Mouse (Mus musculus) 416B (cell line): ENCODE measurements around the gene Camta1.

ENCODE experiments used
- DNase-seq: peaks from one replicate; pipeline ENCODE4 v3.0.0; 2011; ENCODE audit warnings: low read depth

Gene Camta1

DNA sequence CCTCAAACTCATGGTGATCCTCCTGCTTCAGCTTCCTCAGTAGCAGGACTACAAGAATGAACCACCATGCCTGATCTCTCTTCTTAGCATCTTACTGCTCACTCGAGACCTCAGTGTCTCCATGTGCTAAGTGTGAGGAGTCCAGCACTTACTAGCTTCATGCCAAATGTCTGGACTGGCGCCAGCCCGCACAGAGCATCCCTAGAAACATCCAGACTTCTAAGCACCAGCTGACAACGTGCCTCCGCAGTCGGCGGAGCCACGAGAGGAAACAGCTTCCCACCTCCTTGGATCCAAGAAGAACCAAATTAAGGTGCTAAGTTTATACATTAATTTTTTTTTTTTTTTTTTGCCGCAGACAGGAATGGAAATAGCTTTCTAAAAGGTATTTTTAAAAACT is 661.4 kb downstream of the Camta1 start:
- no peak for DNase-seq

DNA sequence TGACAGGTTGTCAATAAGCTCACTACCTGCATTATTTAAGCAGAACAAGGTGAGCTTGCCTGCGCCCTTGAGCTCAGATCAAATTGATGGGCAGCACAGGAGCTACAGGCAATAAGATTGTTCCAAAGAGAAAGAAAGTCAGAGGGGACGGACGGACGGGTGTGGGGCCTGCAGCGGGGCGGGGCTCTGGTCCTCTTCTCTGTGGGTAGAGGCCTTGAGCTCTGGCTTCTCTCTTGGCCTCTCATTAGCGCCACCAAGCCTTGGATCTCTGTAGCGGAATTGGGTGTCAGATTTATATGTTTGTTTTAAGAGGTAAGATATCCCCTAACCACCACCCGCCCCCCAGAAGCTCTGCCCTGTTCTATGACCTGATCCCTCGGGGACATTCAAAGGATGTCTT is 666.5 kb downstream of the Camta1 start:
- DNase-seq: no peak

DNA sequence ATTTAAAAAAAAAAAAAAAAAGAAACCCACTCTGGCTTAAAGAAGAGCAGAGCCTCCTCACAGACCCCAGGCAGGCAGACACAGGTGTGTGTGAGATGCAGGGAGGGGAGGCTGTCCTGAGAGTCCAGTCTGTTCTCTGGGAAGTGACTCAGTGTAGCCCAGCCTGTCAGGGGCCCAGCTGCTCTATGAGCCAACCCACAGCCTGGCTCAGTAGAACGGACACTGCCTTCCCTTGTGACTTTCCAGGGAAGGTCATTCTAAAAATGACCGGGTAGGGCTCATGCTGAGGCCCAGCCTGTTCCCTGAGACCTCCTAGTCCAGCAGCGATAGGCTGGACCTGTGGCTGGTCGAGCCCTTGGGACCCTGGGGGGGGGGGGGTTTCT is 667.0 kb downstream of the Camta1 start:
- DNase-seq: no peak

DNA sequence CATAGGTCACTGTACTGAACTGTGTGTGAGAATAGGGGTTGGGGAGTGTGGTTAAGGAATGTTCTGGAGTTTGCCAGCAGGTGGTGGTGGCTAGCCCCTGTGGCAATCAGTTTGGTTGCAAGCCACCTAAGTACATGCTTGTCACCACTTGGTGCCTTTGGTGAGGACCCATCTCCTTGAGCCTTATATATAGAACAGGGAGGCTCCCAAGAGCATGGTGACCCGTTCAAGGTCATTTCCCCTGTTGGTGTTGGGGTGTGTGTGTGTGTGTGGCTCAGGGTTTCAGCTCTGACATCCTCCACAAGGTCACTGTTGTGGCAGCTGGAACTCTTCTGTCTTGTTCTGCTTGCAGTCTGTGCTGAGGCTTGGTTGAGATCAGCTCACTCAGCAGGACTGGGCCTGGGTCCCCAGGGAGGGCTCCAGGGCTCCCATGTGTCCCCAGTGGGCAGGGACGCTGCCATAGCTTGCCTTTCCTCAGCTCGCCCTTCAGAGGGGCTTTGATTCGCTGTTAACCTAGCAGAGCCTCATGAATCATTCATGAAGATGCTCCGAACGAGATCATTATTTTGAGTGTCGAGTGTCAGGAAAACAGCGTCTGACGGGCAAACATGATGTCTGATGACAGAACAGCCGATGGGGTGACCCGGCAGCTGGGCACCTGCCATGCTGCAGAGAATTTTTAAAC is 667.5 kb downstream of the Camta1 start:
- no peak for DNase-seq

DNA sequence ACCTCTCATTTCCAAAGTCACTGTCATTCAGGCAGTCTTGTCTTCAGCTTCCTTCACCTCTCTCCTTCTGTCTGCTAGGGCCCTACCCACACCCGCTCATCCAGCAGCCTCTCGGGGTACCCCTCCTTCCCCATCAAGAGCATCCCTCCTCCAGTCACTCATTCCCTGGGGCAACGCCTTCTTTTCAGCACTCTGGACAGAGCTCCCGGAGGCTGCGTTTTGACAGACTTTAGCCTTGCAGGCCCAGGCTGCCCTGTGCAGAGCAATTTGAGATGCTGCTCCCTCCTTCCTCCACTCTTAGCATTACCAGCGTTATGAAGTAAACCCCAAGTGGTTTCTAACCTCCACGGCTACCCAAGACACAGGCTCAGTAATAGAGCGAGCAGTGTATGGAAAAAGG is 675.2 kb downstream of the Camta1 start:
- DNase-seq: peak; percentile 3

DNA sequence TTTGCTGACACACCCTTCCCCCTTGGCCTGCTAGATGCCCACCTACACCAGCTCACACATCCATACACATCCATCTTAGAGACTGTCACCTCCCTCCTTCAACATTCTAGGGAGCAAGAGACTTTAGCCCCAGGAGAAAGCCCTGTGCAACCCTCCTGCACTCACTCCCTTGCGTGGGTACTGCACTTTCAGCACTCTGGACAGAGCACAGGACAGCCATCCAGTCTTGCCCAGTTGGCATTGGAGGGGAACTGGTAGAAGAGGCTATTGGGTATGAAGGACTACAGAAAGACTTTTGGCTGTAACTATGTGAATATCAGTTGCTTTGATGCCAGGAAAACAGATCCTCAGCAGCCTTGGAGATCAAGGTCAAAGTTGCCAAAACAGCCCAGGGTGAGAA is 675.9 kb downstream of the Camta1 start:
- no peak for DNase-seq

DNA sequence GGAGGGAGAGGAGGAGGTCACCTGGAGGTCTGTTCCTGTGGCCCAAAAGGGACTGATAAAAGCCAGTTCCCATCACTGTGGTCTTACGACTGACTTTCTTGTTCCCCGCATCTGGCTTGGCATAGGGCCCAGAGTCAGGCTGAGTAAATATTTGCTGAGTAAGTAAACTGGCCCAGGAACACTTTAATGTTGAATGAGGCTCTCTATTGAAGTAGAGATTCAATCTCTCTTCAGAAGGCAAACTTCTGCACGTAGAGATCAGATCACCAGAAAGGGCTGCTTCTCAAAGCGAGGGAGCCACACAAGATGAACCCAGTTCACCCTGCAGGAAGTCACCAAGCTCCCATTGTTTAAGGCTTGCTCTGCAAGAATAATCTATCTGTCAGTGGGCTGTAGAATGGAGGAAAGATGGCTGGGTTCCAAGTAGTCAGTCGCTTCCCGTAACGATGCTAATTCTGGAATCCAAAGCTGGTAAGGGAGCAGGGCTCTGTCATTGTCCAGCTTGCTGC is 681.2 kb downstream of the Camta1 start:
- DNase-seq: no peak

DNA sequence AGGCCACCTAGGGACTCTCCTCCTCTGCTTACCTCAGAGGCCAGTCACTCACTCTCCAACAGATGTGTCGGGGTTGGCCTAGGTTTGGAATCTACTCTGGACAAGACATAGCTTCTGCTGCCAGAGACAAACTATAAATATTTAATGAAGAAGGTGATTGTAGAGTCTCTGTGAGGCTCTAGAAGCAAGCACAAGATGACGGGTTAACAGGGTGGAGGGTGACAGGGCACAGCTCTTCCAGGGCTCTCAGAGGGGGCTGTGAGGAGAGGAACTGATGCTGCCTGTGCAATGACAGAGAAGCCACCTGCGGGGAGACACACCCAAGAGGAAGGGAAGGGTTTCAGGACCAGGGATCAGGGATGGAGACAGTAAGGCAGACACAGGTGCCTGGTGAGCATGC is 682.0 kb downstream of the Camta1 start:
- no peak for DNase-seq

DNA sequence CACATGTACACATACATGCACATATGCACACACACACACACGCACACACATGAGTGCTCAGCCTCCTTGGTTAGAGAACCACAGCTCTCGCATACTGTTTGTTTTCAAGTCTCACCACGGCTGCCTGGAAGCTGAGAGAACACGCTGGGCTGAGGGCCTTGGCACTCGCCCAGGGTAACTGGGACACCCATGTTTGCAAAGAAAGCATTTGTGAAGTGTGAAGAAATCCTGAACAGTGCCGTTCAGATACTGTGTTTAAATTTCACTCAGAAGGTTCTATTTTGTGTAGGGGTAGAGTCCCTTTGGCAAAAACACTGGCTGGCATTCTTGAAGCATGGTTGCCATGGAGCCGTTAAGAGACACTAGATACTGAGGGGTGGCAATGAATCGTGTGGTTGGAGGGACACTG is 682.7 kb downstream of the Camta1 start:
- no peak for DNase-seq

DNA sequence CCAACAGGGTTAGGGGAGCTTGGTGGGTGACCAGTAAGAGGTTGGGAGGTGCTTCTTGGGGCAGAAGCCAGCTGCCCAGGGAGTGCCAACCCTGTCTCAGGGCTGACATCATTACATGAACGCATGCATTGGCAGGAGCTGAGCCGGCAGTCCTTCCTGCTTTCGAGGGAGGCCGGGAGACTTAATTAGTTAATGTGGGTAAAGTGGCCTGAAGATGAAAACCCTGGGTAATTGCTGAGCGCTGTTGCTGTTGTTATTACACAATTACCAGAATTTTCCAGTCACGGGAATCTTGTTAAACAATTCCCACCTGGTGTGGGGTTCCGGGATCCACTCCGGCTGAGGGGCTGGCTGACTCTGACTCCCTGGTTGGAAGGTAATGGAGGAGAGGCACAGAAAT is 689.1 kb downstream of the Camta1 start:
- DNase-seq: no peak

DNA sequence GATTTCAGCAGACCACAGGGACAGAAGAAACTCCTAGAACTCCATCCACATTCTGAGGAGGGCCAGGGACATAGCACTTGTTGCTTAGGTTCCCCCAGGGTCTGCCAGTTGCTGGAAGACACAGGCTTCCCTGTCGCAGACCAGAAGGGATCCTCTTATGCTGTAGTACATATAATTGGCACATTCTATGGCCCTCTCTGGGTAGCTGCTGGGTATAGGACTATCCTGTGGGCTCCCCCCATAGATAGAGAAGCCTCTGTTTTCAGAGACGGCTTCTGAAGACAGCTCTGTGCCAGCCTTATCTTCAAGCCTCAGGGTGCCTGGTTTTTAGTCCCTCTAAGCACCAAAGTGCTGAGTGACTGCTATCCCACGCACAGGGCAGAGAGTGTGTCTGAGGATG is 690.6 kb downstream of the Camta1 start:
- DNase-seq: no peak

DNA sequence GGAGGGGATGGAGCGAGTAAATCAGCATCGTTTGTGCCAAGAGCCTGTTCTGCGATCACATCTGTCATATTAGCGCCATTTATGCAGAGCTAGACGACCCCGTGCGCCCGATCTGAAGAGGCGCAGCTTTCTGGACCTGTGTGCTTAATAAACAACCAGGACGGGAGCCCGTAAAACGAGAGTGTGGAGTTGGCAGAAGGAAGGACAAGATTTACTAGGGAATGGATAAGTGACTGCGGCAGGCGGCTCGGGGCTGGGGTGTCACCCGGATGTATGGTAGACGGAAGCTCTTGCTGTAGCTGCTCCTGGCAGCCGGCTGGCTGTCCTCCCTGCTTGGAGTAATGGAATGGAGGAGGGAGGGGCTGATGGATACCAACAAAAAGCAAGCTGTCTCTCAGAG is 691.0 kb downstream of the Camta1 start:
- DNase-seq: no peak

DNA sequence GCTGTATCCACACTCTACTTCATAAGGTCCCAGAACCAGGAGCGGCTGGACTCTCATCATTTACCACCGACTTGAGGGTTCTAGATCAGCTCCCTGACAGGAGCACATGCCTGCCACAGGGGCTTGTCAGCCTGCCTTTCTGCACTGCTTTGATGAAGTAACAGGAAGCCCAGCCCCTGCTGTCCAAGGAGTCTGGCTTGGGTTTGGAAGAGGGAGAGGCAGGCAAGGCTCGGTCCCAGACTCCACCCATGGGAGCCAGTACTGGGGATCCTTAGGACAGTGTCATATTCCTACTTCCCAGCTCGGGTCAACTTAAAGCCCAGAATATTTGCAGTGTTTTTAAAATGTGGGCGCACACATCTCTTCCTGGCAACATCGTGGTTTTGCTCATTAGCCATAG is 694.7 kb downstream of the Camta1 start:
- no peak for DNase-seq

DNA sequence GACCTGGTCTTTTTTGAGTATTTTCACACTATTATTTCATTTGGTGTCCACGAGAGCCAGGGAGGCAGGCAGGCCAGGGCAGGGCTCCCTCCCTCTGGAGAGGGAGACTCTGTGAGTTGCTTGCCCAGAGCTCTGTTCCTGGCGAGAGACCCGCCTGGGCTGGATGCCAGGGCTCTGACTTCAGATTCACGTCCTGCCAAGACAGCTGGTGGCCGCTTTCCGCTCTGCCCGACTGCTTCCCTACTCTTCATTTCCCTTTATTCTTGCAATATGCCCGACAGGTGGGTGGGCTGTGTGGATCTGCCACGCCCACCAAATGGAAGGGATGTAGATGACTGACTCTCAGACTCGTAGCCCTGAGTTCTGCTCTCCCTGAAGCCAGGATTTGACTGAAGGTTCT is 696.1 kb downstream of the Camta1 start:
- DNase-seq: no peak

DNA sequence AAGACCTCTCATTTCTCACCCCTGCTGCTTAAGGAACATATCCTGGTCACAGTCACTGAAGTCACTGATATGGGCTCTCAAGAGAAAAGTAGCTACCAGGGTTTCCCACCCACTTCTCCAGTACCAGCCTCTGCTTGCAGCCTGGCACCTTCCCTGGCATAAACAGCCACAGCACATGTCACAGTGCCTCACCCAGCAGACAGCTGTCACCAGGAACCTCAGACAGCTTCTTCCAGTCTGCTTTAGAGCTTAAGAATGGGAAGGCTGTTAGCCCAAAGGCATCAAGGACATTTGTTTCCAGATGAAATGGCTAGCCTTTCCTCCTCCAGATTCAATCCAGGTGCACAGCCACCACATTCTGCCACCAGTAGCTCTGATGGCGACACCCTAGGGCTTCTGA is 697.4 kb downstream of the Camta1 start:
- no peak for DNase-seq

DNA sequence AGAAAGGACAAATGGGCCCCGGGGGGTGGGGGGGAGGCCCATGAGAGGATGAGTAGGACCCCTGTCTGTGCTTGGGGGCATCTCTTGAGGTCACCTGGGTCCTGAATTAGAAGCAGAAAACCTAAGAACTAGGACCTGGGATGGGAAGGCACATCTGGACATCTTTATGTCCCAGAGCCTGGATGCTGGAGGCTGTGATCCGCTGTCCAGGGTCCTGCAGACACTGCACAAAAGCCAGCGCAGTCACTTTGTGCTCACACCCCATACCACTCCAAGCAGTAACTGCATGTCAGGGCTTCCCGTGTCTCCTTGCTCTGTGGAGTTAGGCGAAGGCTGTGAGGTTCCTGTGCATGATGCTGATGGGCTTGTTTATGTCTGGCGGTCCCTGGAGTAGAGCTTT is 699.8 kb downstream of the Camta1 start:
- no peak for DNase-seq

DNA sequence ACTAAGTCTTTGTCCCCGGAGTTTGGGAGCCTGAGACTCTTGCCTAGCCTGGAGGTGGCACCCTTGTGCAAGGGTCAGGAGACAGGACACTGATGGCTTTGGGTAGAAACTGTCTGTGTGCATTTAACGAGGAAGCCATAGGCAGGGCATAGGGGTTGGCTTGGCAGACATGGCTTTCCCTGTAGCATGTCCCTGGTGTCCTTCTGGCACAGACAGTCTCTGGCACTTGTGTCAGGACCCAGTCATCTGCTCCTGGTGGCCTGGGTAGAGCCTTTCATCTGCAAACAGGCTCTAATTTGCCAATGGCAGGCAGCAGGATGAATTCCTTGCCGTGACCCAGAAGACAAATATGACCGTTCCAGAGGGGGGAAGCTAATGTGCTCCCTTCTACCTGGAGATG is 700.7 kb downstream of the Camta1 start:
- DNase-seq: no peak

DNA sequence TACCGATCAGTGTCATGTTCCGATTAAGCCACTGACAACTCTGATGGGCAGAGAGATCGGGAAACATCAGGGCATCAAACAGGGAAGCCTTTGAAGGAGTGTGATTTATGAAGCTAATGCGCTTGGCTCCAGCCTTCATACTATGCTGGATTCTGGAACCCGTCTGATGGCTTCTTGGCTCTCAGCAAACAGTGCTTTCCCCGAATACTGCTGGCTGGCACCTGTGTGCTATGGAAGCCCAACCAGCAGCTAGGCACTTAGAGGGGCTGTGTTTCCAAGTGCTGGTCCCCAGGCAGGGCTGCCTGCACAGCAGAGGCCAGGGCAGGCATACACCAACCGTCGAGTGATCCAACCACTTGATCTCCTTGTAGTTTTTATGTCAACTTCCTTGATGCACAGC is 701.2 kb downstream of the Camta1 start:
- DNase-seq: no peak

DNA sequence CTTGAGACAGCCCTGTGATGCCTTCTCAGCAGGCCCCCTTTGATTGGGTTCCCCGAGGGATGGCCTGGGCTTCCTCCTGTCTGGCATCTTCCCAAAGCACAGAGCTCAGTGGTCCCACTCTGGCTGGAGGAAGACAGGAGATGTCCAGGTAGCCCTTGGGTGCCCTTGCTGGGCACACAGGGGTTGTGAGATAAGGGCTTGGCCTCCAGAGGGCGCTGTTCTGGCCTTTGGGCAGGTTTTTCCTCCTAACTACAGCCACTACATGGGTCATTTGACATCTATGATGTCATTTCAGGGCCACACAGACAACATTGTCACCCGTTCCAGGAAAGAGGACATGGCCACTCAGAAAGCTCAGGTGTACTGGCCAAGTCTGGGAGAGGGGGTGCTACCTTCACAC is 703.4 kb downstream of the Camta1 start:
- peak; percentile 10 for DNase-seq

DNA sequence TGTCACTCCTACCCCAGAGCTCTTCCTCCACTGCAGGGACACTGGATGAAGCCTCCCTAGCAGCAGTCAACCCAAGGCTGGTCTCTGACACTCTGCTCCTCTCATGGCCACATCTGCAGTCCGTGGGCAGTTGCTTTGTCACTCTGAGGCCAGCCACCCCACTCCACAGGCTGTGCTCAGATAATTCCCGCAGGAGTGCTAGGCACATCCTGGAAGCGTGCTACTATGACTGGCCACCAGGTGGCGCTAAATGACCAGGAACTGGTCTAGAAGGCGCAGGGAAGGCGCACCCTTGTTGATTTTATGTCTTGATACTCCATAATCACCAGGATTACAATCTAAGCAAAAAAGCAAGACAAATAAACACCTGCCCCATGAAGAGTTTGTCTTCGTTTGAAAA is 704.8 kb downstream of the Camta1 start:
- peak; percentile 60 for DNase-seq

DNA sequence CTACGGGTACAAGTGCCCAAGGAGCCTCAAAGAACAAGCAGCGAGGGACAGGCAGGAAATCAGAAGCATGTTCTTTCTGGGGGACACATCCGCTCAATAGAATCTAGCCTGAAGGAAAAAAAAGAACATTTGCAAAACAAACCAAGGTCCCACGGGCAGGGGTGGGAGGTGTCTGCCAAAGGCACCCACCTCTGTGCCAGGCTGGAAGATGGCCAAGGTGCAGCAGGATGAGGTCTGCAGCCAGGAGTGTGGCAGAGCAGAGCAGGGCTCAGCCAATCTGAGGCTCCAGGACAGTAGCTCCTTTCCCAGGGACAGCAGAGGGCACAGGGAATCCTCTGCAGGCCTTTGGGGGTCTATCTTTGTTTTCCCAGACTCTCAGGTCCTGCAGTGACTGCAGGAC is 706.1 kb downstream of the Camta1 start:
- DNase-seq: no peak

DNA sequence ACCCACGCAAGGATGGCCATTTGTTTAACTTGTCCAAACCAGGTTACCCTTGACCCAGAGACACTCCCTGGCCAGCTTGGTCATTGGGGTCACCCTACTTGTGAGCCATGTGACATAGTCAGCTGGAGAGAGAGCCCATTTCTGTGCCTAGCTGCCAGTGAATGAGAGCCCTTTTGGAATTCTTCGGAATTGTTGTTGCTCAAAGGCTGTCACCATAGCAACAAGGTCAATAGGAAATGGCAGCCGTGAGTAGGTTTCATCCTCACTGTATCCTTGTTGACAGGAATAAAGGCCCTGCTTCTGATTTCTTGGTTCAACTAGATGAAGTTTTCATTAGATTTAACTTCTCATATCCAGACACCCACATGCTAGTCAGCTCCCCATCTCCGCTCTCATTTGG is 707.4 kb downstream of the Camta1 start:
- no peak for DNase-seq

DNA sequence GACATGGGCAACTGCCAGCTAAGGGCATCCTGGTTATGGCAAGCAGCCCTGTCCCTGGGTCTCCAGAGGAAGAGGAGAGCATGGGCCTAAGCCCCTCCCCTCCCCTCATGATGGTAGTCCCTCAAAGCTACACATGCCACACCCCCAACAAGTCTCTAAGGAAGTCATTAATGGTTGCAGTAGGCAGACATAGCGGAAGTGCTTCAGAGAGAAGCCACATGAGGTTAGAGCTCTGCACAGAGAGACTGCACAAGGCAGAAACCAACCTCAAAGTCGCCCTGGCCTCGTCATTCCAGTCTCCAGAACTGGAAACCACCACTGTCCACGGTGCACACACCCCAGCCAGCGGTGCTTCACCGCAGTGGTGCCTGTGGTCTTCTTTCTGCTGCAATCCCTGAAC is 709.7 kb downstream of the Camta1 start:
- peak; percentile 50 for DNase-seq

DNA sequence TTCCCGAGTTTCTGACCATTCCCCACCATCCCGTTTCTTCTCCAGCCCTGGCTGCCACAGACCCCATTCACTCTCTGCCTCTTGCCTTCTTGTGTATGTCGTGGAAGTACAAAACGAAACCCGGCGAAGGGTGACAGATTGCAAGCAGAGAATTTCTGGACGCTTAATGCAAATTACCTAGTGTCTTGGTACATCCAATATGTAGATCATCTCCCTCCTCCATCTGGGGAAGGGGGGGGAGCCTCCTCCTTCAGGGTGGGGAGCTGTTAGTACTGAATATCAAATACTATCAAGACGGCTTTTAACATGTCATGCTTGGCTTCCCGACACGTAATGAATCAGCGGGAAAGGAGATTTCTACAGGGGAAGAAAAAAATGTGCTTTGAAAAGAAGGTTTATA is 710.8 kb downstream of the Camta1 start:
- DNase-seq: no peak

DNA sequence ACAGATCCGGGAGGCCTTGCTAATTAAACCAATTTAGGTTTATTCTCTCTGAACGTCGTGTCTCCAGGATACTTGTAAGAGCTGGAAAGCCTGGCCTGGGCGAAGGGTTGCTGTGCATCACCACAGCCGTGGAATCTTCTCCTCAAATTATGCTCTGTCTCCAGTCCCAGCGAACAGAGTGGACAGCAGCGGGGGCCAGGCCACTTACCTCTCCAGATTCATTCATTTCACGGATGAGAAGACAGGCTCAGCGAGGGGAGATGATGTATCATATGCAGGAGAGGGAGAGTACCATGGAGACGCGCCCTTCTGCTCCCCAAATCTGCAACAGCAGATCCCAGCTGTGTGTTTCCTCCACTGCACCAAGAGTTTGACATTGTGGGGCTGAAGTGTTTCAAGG is 711.6 kb downstream of the Camta1 start:
- no peak for DNase-seq
